Mouse (Mus musculus) frontal cortex, adult 2 months (tissue): ENCODE measurements around the gene Rbpjl. TPM values are rescaled to one million over a fixed set of nuclear protein-coding genes. Genes with fewer than 3 reads are reported as not detected.

ENCODE experiments used
- DNase-seq, 2 experiments: peaks; one replicate each; pipeline ENCODE4 v3.0.0; 2022; ENCODE audit warnings: low spot score in 1 of 2; ENCODE audit errors: extremely low spot score in 1 of 2
- polyA plus RNA-seq: library from polyadenylated mRNA; depleted of rRNA; stranded (reverse); fragments of >200 nt; gene quantifications from 2 replicates; pipeline ENCODE4 v1.2.3, GENCODE M21; 2012

Rbpjl gene
- polyA plus RNA-seq, 1 experiment: 1.8 TPM

GRCm38 (mm10) chr2:164443460-164444000 is 40.6 kb downstream of the Rbpjl start, which contains the start of gene Sdc4:
Gene Sdc4 (minus strand): TSS chr2:164443887.
- DNase-seq: no peak

GRCm38 (mm10) chr2:164444701-164445100 is 41.8 kb downstream of the Rbpjl start:
- no peak for DNase-seq

- DNase-seq: no peak
Measured at GRCm38 (mm10) chr2:164445399-164446085, 42.6 kb downstream of the Rbpjl start.

- DNase-seq: no peak
Measured at GRCm38 (mm10) chr2:164446086-164446469, 43.1 kb downstream of the Rbpjl start.

GRCm38 (mm10) chr2:164448140-164448539 is 45.2 kb downstream of the Rbpjl start:
- DNase-seq: no peak

GRCm38 (mm10) chr2:164448921-164449320 is 46.0 kb downstream of the Rbpjl start:
- DNase-seq: no peak

- DNase-seq: no peak
Measured at GRCm38 (mm10) chr2:164449341-164450042, 46.6 kb downstream of the Rbpjl start.

GRCm38 (mm10) chr2:164452000-164452676 is 49.2 kb downstream of the Rbpjl start:
- no peak for DNase-seq

- no peak for DNase-seq
Measured at GRCm38 (mm10) chr2:164453047-164453757, 50.3 kb downstream of the Rbpjl start.

GRCm38 (mm10) chr2:164453887-164454500 is 51.1 kb downstream of the Rbpjl start:
- no peak for DNase-seq

- peak; percentile 79 to 95 for DNase-seq
Measured at GRCm38 (mm10) chr2:164454846-164455245, 51.9 kb downstream of the Rbpjl start.

GRCm38 (mm10) chr2:164455421-164456190 is 52.7 kb downstream of the Rbpjl start:
- no peak for DNase-seq

- DNase-seq: no peak
Measured at GRCm38 (mm10) chr2:164456413-164456812, 53.5 kb downstream of the Rbpjl start.

- peak; percentile 25 to 69 for DNase-seq
Measured at GRCm38 (mm10) chr2:164456864-164457300, 53.9 kb downstream of the Rbpjl start, which contains the start of gene Sys1. Gene Sys1 (plus strand): TSS chr2:164456964.

- DNase-seq: no peak
Measured at GRCm38 (mm10) chr2:164457942-164458341, 55.0 kb downstream of the Rbpjl start.

GRCm38 (mm10) chr2:164458535-164458934 is 55.6 kb downstream of the Rbpjl start:
- DNase-seq: no peak

- peak; percentile 97 to 99 for DNase-seq
Measured at GRCm38 (mm10) chr2:164460745-164461551, 58.0 kb downstream of the Rbpjl start, which contains the start of gene Gm20458. Gene Gm20458 (plus strand): TSS chr2:164460967.
